In the genomic region with DNA sequence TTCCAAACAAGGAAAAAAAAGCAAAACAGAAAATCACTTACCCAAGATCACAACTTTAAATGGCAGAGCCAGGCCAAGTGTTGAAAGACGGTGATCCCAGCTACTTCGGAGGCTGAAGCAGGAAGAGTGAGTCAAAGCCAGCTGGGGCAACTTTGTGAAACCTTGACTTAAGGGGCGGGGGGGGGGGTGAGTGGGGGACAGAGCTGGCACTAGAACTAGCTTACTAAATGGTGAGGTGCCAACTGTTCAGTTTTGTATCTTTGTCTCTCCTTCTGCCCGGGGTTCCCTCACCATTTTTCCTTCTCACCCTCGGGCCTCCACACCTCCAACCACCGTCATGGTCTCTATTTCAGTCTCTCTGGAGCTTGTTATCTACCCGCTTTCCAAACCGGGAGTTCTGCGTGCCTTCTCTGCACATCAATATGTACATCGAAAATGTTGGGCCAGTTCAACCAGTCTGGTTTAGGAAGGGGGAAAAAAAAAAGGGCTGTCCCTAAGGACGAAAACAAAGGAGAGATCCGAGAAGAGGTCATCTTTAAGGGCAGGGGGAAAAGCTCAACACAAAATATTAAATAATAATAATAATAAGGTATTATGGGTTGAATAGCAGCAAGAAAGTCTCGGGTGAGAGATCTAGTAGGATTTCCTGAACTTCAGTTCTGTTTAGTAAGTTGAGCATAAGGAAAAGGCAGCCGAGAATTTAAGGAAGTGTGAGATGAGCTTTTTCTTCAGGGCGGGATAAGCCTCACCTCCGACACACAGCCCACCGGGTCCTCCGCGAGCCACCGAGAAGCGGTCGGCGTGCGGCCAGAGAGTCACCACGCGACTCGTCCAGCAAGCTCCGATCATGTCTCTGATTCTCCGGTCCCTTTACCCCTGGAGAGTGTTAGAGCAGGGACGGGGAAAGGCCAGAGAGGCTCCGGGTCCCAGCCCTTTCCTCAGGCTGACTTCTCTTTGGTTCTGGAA, we compare ENCODE assay signal across 8 mouse cellular contexts. TPM values are rescaled to one million over a fixed set of nuclear protein-coding genes. Genes with fewer than 3 reads are reported as not detected.
DNase-seq lines count a peak whose midpoint lies in the region; ATAC-seq and TF ChIP-seq lines count a peak whose summit lies in the region.

No protein-coding gene starts in this region.

- intact Hi-C loops in heart, postnatal 36 days (cut with DNase I), result loop anchor here (5.0 kb wide), 1 partner anchor 205 kb away; a partner anchor contains a TSS

- H3K9ac ChIP-seq in heart, embryonic 13.5 days, result peak overlapping the region; percentile 94

- no peak for DNase-seq in heart, postnatal 36 days
- DNase-seq in G1E (ENCODE audit: low spot score), result no peak
- DNase-seq in urinary bladder, adult 2 months (ENCODE audit: low spot score), result no peak
- DNase-seq in right cerebral cortex, adult 2 months (ENCODE audit: low spot score in 2 of 2), result no peak
- no peak for DNase-seq in spleen, adult 12 weeks (ENCODE audit: low spot score)

- 7% methylated on average over 31 of the region's 31 CpGs for WGBS in heart, embryonic 13.5 days

- no peak for TF ChIP-seq CTCF in G1E (IDR thresholded peaks at IDR 0.05; ENCODE audit: low read depth, low read length)

- peaks cover 50% of the 10 kb centered on the region for H3K4me1 ChIP-seq in heart, embryonic 13.5 days
- peaks cover 74% of the 10 kb centered on the region for H3K4me1 ChIP-seq in G1E (ENCODE audit: insufficient read depth, low read depth, low read length)

- peak overlapping the region; percentile 78 for H3K4me2 ChIP-seq in heart, embryonic 13.5 days

- H3K36me3 ChIP-seq in heart, embryonic 13.5 days, result peaks cover 48% of the 10 kb centered on the region
- peaks cover 76% of the 10 kb centered on the region for H3K36me3 ChIP-seq in G1E (replicated peaks)

- peak overlapping the region; percentile 97 for H3K4me3 ChIP-seq in heart, embryonic 13.5 days
- peak overlapping the region; percentile 77 for H3K4me3 ChIP-seq in G1E (ENCODE audit: low read depth, low read length)

- H3K27me3 ChIP-seq in heart, embryonic 13.5 days (replicated peaks), result no peaks in the 10 kb centered on the region
- H3K27me3 ChIP-seq in G1E (ENCODE audit: insufficient read depth, low read length), result no peaks in the 10 kb centered on the region

- no peaks in the 10 kb centered on the region for H3K9me3 ChIP-seq in heart, embryonic 13.5 days
- H3K9me3 ChIP-seq in G1E (replicated peaks), result no peaks in the 10 kb centered on the region

- H3K27ac ChIP-seq in heart, embryonic 13.5 days (replicated peaks), result peak overlapping the region; percentile 90

- ATAC-seq in heart, embryonic 13.5 days (ENCODE audit: extremely low read depth, insufficient number of reproducible peaks, low FRiP score, low TSS enrichment), result no peak; the same call in 1 of the 2 replicates
- no peak for ATAC-seq in G1E (ENCODE audit: extremely low read depth, insufficient number of reproducible peaks, low FRiP score, poor library complexity, severe bottlenecking)
- peak; percentile 15 for ATAC-seq in granulocyte monocyte progenitor cell, adult 5-6 weeks (replicated peaks; ENCODE audit: poor library complexity, severe bottlenecking)
- ATAC-seq in megakaryocyte, adult 5-6 weeks (ENCODE audit: poor library complexity, severe bottlenecking), result peak; percentile 7

RNA-seq across cellular contexts. Expression of a gene that starts 0.6 kb away (rescaled TPM):
- polyA plus RNA-seq in heart, embryonic 13.5 days (2015; fragmentation: Nextera tagmentation; extraction: Ambion mirVana), result 16.7 and 17.5 TPM in 2 replicates
- total RNA-seq in heart, postnatal 36 days (2021), result 10 to 100 TPM; 16.2 to 18.7 TPM
- total RNA-seq in G1E (2014; fragmentation: Nextera tagmentation), result 16.3 and 21.4 TPM in 2 replicates
- 9.3 and 9.8 TPM in 2 replicates for total RNA-seq in G1E (2017)
- 96.0 and 115 TPM in 2 replicates for polyA plus RNA-seq in G1E (2012)
- total RNA-seq in granulocyte monocyte progenitor cell, adult 5-6 weeks (2014; fragmentation: Nextera tagmentation), result 14.9 and 26.4 TPM in 2 replicates
- total RNA-seq in granulocyte monocyte progenitor cell, adult 5-6 weeks (2017), result 10.0 and 10.6 TPM in 2 replicates
- total RNA-seq in megakaryocyte, adult 5-6 weeks (2015), result 14.6 and 21.2 TPM in 2 replicates
- 13.7 and 15.7 TPM in 2 replicates for total RNA-seq in megakaryocyte, adult 5-6 weeks (2017)
- polyA plus RNA-seq in urinary bladder, adult 2 months (2012; rRNA removed), result 22.1 and 25.6 TPM in 2 replicates

RNA-seq across cellular contexts. Expression of a gene that starts 2.0 kb away (rescaled TPM):
- 630 and 695 TPM in 2 replicates for polyA plus RNA-seq in heart, embryonic 13.5 days (2015; fragmentation: Nextera tagmentation; extraction: Ambion mirVana)
- 100 to 1,000 TPM; 550 to 591 TPM for total RNA-seq in heart, postnatal 36 days (2021)
- 3,054 and 3,291 TPM in 2 replicates for total RNA-seq in G1E (2014; fragmentation: Nextera tagmentation)
- total RNA-seq in G1E (2017), result 1,837 and 1,972 TPM in 2 replicates
- 14,383 and 17,578 TPM in 2 replicates for polyA plus RNA-seq in G1E (2012)
- total RNA-seq in granulocyte monocyte progenitor cell, adult 5-6 weeks (2014; fragmentation: Nextera tagmentation), result 2,165 and 2,847 TPM in 2 replicates
- 1,831 and 2,021 TPM in 2 replicates for total RNA-seq in granulocyte monocyte progenitor cell, adult 5-6 weeks (2017)
- 1,249 and 1,272 TPM in 2 replicates for total RNA-seq in megakaryocyte, adult 5-6 weeks (2015)
- 1,058 and 1,261 TPM in 2 replicates for total RNA-seq in megakaryocyte, adult 5-6 weeks (2017)
- 594 and 906 TPM in 2 replicates for polyA plus RNA-seq in urinary bladder, adult 2 months (2012; rRNA removed)

RNA-seq across cellular contexts. Expression of a gene that starts 3.8 kb away (rescaled TPM):
- 0.20 and 0.31 TPM in 2 replicates for polyA plus RNA-seq in heart, embryonic 13.5 days (2015; fragmentation: Nextera tagmentation; extraction: Ambion mirVana)
- under 1 TPM; 0.17 to 0.30 TPM for total RNA-seq in heart, postnatal 36 days (2021)
- 0.34 and 0.38 TPM in 2 replicates for total RNA-seq in G1E (2014; fragmentation: Nextera tagmentation)
- 1.2 and 1.3 TPM in 2 replicates for total RNA-seq in G1E (2017)
- 0.49 and 0.77 TPM in 2 replicates for polyA plus RNA-seq in G1E (2012)
- total RNA-seq in granulocyte monocyte progenitor cell, adult 5-6 weeks (2014; fragmentation: Nextera tagmentation), result 0.34 and 0.90 TPM in 2 replicates
- total RNA-seq in granulocyte monocyte progenitor cell, adult 5-6 weeks (2017), result 0.39 and 0.77 TPM in 2 replicates
- total RNA-seq in megakaryocyte, adult 5-6 weeks (2015), result 0.18 and 0.29 TPM in 2 replicates
- 0.12 and 0.22 TPM in 2 replicates for total RNA-seq in megakaryocyte, adult 5-6 weeks (2017)
- polyA plus RNA-seq in urinary bladder, adult 2 months (2012; rRNA removed), result 1.3 and 1.5 TPM in 2 replicates

RNA-seq across cellular contexts. Expression of a gene that starts 8.4 kb away (rescaled TPM):
- polyA plus RNA-seq in heart, embryonic 13.5 days (2015; fragmentation: Nextera tagmentation; extraction: Ambion mirVana), result not detected in 2 replicates
- total RNA-seq in heart, postnatal 36 days (2021), result not detected
- total RNA-seq in G1E (2014; fragmentation: Nextera tagmentation) (not detected in 2 replicates), G1E (2017) (not detected in 2 replicates)
- polyA plus RNA-seq in G1E (2012), result not detected in 2 replicates
- total RNA-seq in granulocyte monocyte progenitor cell, adult 5-6 weeks (2014; fragmentation: Nextera tagmentation), result not detected in 2 replicates
- total RNA-seq in granulocyte monocyte progenitor cell, adult 5-6 weeks (2017), result not detected in 2 replicates
- not detected in 2 replicates for total RNA-seq in megakaryocyte, adult 5-6 weeks (2015)
- total RNA-seq in megakaryocyte, adult 5-6 weeks (2017), result not detected in 2 replicates
- polyA plus RNA-seq in urinary bladder, adult 2 months (2012; rRNA removed), result not detected in 2 replicates

RNA-seq across cellular contexts. Expression of a gene that starts 12.3 kb away (rescaled TPM):
- 2.2 and 3.5 TPM in 2 replicates for polyA plus RNA-seq in heart, embryonic 13.5 days (2015; fragmentation: Nextera tagmentation; extraction: Ambion mirVana)
- 100 to 1,000 TPM in 1 of 2 experiments, 10 to 100 TPM in 1; 44.4 to 158 TPM for total RNA-seq in heart, postnatal 36 days (2021)
- total RNA-seq in G1E (2014; fragmentation: Nextera tagmentation) (22.8 and 30.2 TPM in 2 replicates), G1E (2017) (33.7 and 37.8 TPM in 2 replicates)
- 18.0 and 23.0 TPM in 2 replicates for polyA plus RNA-seq in G1E (2012)
- total RNA-seq in granulocyte monocyte progenitor cell, adult 5-6 weeks (2014; fragmentation: Nextera tagmentation), result 1.7 and 3.1 TPM in 2 replicates
- total RNA-seq in granulocyte monocyte progenitor cell, adult 5-6 weeks (2017), result 4.0 and 6.3 TPM in 2 replicates
- total RNA-seq in megakaryocyte, adult 5-6 weeks (2015), result 3.3 and 4.1 TPM in 2 replicates
- total RNA-seq in megakaryocyte, adult 5-6 weeks (2017), result 3.9 and 5.9 TPM in 2 replicates
- polyA plus RNA-seq in urinary bladder, adult 2 months (2012; rRNA removed), result 335 and 503 TPM in 2 replicates

Comparison
In these comparisons a context has a peak if more than half of its experiments do, and no peak if none do; other contexts are left out.
1. ATAC-seq: peak in granulocyte monocyte progenitor cell, adult 5-6 weeks (single experiment) and megakaryocyte, adult 5-6 weeks (single experiment); none in heart, embryonic 13.5 days (single experiment) and G1E (single experiment).